Mouse (Mus musculus) urinary bladder, postnatal 10 days (tissue): ENCODE data around the gene Gm28510.
"Not testable (repeated sequence)": the region's sequence is repeated elsewhere in the genome, so short reads cannot be mapped to it uniquely, and the experiment has no call there.

ENCODE experiments used
- DNase-seq: peaks from one replicate; pipeline ENCODE4 v3.0.0; 2022; ENCODE audit warnings: low spot score

The Gm28510 gene

GRCm38 (mm10) chrY:10412437-10412836 is at the start of gene Gm28510:
Gm28510 (plus strand) TSS chrY:10412737.
- DNase-seq, result not testable (repeated sequence)
